Mouse (Mus musculus) spleen, adult 2 months (tissue): ENCODE measurements around the gene Gatb. TPM values are rescaled to one million over a fixed set of nuclear protein-coding genes. Genes with fewer than 3 reads are reported as not detected.
A peak's percentile ranks its signal among the peaks of the same experiment; 100 is the strongest.

ENCODE experiments used
- DNase-seq, 2 experiments: peaks; one replicate each; pipeline versions ENCODE4 v3.0.0 to v3.0.0-alpha.2; 2012 to 2021; ENCODE audit warnings: low spot score in 2 of 2, low read depth in 1 of 2
- H3K27ac ChIP-seq: fragments of 200-500 bp; 2 replicates; pipeline ENCODE4 v1.5.1; 2012; ENCODE audit warnings: low read length, inconsistent platforms; ENCODE audit not compliant: insufficient read depth
- H3K27me3 ChIP-seq: fragments of 200-500 bp; 2 replicates; pipeline ENCODE4 v1.6.1; 2012; ENCODE audit warnings: mild to moderate bottlenecking, moderate library complexity, low read length, inconsistent platforms; ENCODE audit not compliant: control insufficient read depth, insufficient read depth
- H3K36me3 ChIP-seq: fragments of 200-500 bp; 2 replicates; pipeline ENCODE4 v1.6.1; 2012; ENCODE audit warnings: mild to moderate bottlenecking, low read length, inconsistent platforms; ENCODE audit not compliant: control insufficient read depth, insufficient read depth
- H3K4me1 ChIP-seq: fragments of 200-500 bp; 2 replicates; pipeline ENCODE4 v1.6.1; 2011; ENCODE audit warnings: inconsistent platforms; ENCODE audit not compliant: control insufficient read depth, insufficient read depth, insufficient read length
- H3K4me3 ChIP-seq: fragments of 200-500 bp; 2 replicates; pipeline ENCODE4 v1.5.1; 2011; ENCODE audit warnings: mild to moderate bottlenecking, inconsistent platforms; ENCODE audit not compliant: insufficient read depth, insufficient read length; ENCODE audit errors: extremely low read depth
- CTCF ChIP-seq: fragments of 200-500 bp; IDR thresholded peaks from 2 replicates; pipeline ENCODE4 v1.5.1; 2011; ENCODE audit warnings: mild to moderate bottlenecking, inconsistent platforms; ENCODE audit not compliant: insufficient read depth, insufficient read length, insufficient replicate concordance; ENCODE audit errors: extremely low read depth
- POLR2A ChIP-seq: fragments of 200-500 bp; IDR thresholded peaks from 2 replicates; pipeline ENCODE4 v1.6.1; 2011; ENCODE audit warnings: low read depth, low read length, inconsistent platforms
- WGBS: fragments of 180-500 bp; shearing (Covaris S2); methylation state at CpG from one replicate; pipeline ENCODE4 v1.1.7; 2018; 5-methylcytosine and 5-hydroxymethylcytosine counted together
- polyA plus RNA-seq: library from polyadenylated mRNA; depleted of rRNA; stranded (reverse); fragments of >200 nt; gene quantifications from 2 replicates; pipeline ENCODE4 v1.2.3, GENCODE M21; 2012

The Gatb gene
- polyA plus RNA-seq, 1 experiment = 2.6 TPM

DNA sequence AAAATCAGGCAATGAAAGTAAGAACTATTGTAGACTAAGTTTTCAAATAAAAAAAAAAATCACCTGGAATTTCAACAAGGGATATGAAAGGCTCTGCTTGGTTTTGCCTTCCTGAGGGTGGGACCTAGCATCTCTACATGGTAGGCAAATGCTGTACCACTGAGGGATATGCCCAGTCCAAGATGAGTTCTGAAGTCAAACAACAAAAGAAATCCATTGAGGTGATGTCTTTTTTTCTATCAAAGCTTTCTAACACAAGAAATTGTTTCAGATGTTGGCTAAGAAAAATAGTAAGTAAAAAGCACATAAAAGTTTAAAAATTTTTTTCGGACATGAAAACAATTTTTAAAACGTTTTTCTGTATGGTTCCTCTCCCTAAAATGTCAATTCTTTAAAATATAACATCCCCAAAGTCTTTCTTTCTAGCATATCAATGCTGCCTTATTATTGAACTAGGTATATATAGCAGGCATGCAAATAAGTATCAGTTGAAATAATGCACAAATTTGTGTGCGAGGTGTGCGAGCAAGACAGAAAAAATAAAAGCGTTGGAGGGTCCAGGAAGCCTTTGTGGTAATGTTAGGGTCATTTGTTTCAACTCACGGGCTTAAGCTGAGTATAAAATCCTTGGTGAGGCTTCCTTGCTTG is 579 bp upstream of the Gatb start:
- WGBS = 19% methylated on average over 6 of the region's 6 CpGs

DNA sequence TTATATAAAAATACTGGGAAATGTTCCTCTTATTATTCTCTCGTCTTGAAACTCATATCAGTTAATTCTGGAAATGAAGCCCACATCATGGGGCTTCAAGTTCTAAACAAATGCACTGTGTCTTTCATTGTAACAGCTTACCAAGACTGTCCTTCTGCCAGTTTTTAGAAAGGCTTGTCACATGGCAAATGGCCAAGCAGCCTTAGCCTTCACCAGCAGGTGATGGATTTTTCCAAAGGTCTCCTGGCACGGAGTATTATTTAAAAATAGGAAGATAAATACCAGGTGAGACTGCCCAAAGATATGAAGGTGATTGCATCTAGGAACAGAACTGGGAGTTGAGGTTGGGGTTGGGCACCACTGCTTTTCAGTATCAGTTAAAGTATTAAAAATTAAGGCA is 8.8 kb downstream of the Gatb start:
- TF ChIP-seq CTCF (no peak), POLR2A (no peak)
- 87% methylated on average over 2 of the region's 2 CpGs for WGBS
- H3K27me3 ChIP-seq = no peaks in the 10 kb centered on the region

More for the DNA sequence above, 579 bp upstream of the Gatb start:
- no peak for DNase-seq
- H3K4me3 ChIP-seq = 0 out of 2 replicates have a peak overlapping the region, but pooled peaks have one; percentile 16
- H3K4me1 ChIP-seq = peaks cover 3% of the 10 kb centered on the region; the same call in 1 of the 2 replicates
- H3K27ac ChIP-seq = no peak overlapping the region
- peaks cover 4% of the 10 kb centered on the region; the same call in 1 of the 2 replicates for H3K36me3 ChIP-seq
- no peaks in the 10 kb centered on the region for H3K27me3 ChIP-seq
- TF ChIP-seq POLR2A (no peak), CTCF (no peak)

DNA sequence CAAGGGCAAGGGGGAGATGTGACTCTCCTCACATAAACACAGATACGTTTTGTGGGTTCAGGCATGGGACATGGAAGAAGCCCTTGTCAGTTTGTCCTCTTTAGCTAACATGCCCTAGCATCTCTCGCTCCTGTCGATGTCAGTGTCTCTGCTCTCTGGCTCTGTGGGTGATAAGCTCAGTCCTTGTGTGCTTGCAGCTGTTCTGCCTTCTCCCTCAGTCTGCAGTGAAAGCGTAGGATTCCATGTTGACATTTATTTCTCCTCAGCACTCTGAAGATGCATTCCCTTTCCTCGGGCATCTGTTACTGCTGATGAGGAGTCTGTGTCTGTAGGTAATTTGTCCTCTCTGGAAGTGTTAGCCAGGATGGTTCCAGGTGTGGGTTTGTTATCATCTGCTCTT is 9.3 kb downstream of the Gatb start:
- no peak for DNase-seq
- Histone ChIP-seq H3K4me3 (no peak overlapping the region), H3K27ac (no peak overlapping the region), H3K36me3 (peaks cover 3% of the 10 kb centered on the region; the same call in 1 of the 2 replicates), H3K27me3 (no peaks in the 10 kb centered on the region), H3K4me1 (no peaks in the 10 kb centered on the region)
- WGBS = 91% methylated on average over 5 of the region's 5 CpGs
- no peak for TF ChIP-seq CTCF
- TF ChIP-seq POLR2A = no peak

More for the DNA sequence above, 8.8 kb downstream of the Gatb start:
- no peaks in the 10 kb centered on the region for H3K4me1 ChIP-seq
- H3K36me3 ChIP-seq = peaks cover 3% of the 10 kb centered on the region; the same call in 1 of the 2 replicates
- no peak overlapping the region for H3K27ac ChIP-seq
- DNase-seq = no peak
- no peak overlapping the region for H3K4me3 ChIP-seq

DNA sequence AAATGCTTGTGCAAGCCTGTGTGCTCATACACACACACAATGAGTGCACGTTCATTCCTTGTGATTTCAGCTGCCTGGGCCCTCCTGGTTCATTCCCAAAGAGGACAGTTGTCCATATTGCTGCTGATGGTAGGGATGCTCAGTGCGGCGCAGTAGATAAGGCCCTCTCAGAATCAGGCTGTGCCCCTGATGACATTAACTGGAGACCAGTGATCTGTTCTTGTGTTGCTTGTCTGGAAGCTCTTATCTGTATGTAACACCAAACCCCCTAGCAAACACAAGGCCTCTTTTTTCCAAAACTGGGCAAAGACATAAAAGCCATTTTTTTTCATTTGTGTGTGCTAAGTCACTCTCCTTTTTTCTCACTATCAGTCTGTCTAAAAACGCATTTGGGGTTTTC is 11.0 kb downstream of the Gatb start:
- WGBS = 89% methylated on average over 4 of the region's 4 CpGs
- no peak for TF ChIP-seq CTCF
- no peak for TF ChIP-seq POLR2A
- no peaks in the 10 kb centered on the region for H3K4me1 ChIP-seq
- no peak for DNase-seq
- no peak overlapping the region for H3K4me3 ChIP-seq
- peaks cover 3% of the 10 kb centered on the region; the same call in 1 of the 2 replicates for H3K36me3 ChIP-seq
- H3K27me3 ChIP-seq = no peaks in the 10 kb centered on the region
- no peak overlapping the region for H3K27ac ChIP-seq

DNA sequence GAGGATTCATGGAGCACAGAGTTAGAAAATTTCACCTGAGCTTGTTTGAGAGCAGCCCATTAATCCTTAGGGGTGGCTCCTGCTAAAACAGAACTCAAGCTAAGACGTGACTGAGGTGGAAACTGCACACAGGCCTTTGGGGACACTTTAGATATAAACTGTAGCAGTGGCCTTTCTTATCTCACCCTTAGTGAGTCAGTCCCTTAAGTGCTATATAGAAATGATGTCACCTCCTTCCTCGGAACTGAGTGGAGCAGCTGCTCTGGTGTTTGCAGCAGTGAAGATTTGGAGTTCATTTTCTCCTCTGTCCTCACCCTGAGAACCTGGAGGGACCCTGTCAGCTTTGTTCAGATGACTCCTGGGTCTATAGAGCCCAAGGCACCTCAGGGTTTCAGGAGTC is 14.8 kb downstream of the Gatb start:
- DNase-seq = no peak
- Histone ChIP-seq H3K27ac (no peak overlapping the region), H3K4me3 (no peak overlapping the region), H3K36me3 (peaks cover 1% of the 10 kb centered on the region; the same call in 1 of the 2 replicates), H3K27me3 (no peaks in the 10 kb centered on the region), H3K4me1 (no peaks in the 10 kb centered on the region)
- 73% methylated on average over 2 of the region's 2 CpGs for WGBS
- no peak for TF ChIP-seq CTCF
- no peak for TF ChIP-seq POLR2A

DNA sequence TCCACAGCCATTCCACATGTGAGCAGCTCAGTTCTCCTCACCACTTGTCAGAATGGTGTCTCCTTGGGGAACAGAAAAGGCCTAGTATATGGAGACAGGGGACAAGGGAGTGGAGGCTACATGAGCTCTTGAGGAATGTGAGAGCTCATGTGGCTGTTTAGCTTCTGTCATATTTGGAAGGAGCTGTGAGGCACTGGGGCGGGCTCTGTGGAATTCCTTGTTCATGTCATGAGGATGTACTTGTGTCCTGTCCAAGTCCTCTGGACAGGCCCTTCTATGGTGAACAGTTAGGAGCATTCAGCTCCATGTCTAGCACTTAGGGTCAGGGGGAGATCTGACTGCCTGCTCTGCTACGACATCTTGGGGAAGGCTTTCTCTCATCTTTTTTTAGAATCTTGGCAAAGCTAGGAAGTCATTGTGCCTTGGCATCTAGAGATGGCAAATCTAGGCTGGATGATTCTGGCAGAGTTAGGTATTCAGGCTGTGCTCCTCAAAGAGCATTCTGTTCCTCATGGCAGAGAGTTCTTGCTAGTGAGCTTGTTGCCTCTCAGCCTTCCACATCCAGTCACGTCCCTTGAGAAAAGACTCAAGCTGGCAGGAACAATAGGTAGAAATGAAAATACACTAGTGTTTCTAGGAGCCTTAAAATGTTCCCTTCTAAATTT is 16.3 kb downstream of the Gatb start:
- Histone ChIP-seq H3K36me3 (no peaks in the 10 kb centered on the region), H3K27ac (no peak overlapping the region), H3K27me3 (no peaks in the 10 kb centered on the region), H3K4me1 (no peaks in the 10 kb centered on the region), H3K4me3 (no peak overlapping the region)
- WGBS = 88% methylated on average over 3 of the region's 3 CpGs
- no peak for DNase-seq
- no peak for TF ChIP-seq POLR2A
- no peak for TF ChIP-seq CTCF

DNA sequence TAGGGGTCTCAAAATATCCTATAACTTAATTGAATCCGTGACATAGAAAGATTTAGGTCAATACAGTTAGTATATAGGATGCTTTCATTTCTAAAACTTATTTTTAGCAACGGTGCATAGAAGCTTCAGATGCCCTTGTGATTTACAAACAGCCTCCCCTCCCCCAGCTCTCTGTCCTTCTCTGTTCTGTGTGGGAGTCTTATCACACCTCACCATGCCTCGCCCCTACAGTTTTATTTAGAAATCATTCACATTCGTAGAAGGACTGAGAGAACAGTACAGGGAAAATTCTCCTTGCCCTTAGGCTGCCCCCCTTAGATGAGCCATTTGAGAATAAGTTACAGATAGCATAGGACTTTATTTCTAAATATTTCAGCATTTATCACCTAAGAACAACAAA is 18.1 kb downstream of the Gatb start:
- H3K4me1 ChIP-seq = no peaks in the 10 kb centered on the region
- no peak overlapping the region for H3K4me3 ChIP-seq
- DNase-seq = no peak
- no peak overlapping the region for H3K27ac ChIP-seq
- H3K27me3 ChIP-seq = no peaks in the 10 kb centered on the region
- TF ChIP-seq CTCF = no peak
- no peak for TF ChIP-seq POLR2A
- H3K36me3 ChIP-seq = no peaks in the 10 kb centered on the region
- 74% methylated on average over 4 of the region's 4 CpGs for WGBS
